Mouse (Mus musculus) left cerebral cortex, postnatal 14 days (tissue): ENCODE results near the gene Chst4. TPM values are rescaled to one million over a fixed set of nuclear protein-coding genes. Genes with fewer than 3 reads are reported as not detected.
"Not testable (repeated sequence)": the region's sequence is repeated elsewhere in the genome, so short reads cannot be mapped to it uniquely, and the experiment has no call there.

Experiments
- DNase-seq, 2 experiments: peaks; one replicate each; pipeline ENCODE4 v3.0.0; 2021 to 2022; ENCODE audit warnings: low spot score in 2 of 2, mixed read lengths in 1 of 2
- intact Hi-C: fragments of 180-260 bp; cut with DNase I; formaldehyde crosslinking; loops from one replicate; pipeline ENCODE4 v1.15.1; 2025
- long read RNA-seq, 2 experiments: library from polyadenylated mRNA; stranded (forward); transcript quantifications; one replicate each; pipeline ENCODE4 v2.0.0; 2021
- total RNA-seq, 2 experiments: library from RNA; stranded (reverse); gene quantifications; 2 replicates each; pipeline ENCODE4 v1.2.3; 2021

The Chst4 gene
- total RNA-seq: not detected
- long read RNA-seq, experiment 1, partial matches to known transcripts: 0 of 2 reads
- long read RNA-seq, experiment 1, other reads (novel, unspliced or antisense): 0 of 2 reads
- long read RNA-seq, experiment 2: 0 reads

GRCm38 (mm10) chr8:110039659-110040058 is at the start of gene Chst4:
Chst4 (minus strand) TSS chr8:110039740.
- no peak for DNase-seq
- intact Hi-C loops: no loop called here

DNA sequence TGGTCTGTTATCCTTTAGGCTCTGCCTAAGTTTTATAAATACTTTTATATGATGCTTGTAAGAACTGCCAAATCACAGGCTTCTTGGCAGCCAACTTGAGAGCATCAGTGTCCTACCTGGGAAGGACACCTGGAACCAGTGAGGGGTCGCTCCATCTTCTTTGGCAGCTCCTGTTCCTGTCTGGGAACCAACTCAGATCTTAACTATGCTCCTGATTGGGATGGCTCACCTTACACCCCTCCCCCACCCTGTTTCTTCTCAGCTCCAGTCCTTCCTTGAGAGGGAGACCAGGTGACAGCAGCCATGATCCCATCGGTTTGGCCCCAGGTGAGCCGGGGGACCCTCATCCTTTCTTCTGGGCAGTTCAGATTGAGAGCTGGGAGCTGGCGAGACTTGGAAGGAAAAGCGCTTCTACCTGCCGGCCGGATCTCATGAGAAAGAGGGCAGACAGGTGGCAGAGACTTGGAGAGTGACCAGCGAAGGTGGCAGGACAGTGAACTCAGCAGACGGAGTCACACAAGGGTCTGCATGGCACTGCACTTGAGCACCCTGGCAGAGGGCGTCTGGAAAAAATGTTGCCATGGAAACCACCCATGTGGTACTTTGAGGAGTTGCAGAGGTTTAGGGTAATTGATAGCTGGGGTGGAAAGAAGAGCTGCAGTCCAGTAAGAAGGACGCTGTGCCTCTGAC is 43.0 kb upstream of the Chst4 start:
- DNase-seq: no peak
- intact Hi-C loops: no loop called here

- peak; percentile 54 to 73 for DNase-seq
- intact Hi-C loops: no loop called here
Measured at GRCm38 (mm10) chr8:110079282-110080221, 40.0 kb upstream of the Chst4 start, which contains the start of gene Zfp612. Zfp612 (plus strand) TSS chr8:110079746.

GRCm38 (mm10) chr8:110074496-110074895 is 35.0 kb upstream of the Chst4 start:
- DNase-seq: no peak
- intact Hi-C loops: loop anchor here (5.0 kb wide), 1 partner anchor 62 kb away; no protein-coding TSS in a partner anchor

GRCm38 (mm10) chr8:110071600-110071999 is 32.1 kb upstream of the Chst4 start:
- peak; percentile 41 to 75 for DNase-seq
- intact Hi-C loops: loop anchor here (1.0 to 5.0 kb wide), 2 partner anchors 59 to 101 kb away; no protein-coding TSS in a partner anchor

- intact Hi-C loops: loop anchor here (5.0 kb wide), 1 partner anchor 57 kb away; no protein-coding TSS in a partner anchor
- DNase-seq: no peak
Measured at GRCm38 (mm10) chr8:110069706-110070105, 30.2 kb upstream of the Chst4 start.

GRCm38 (mm10) chr8:110065676-110066075 is 26.1 kb upstream of the Chst4 start:
- DNase-seq: no peak
- intact Hi-C loops: no loop called here

- intact Hi-C loops: no loop called here
- no peak for DNase-seq
Measured at GRCm38 (mm10) chr8:110064606-110065365, 25.2 kb upstream of the Chst4 start.

DNA sequence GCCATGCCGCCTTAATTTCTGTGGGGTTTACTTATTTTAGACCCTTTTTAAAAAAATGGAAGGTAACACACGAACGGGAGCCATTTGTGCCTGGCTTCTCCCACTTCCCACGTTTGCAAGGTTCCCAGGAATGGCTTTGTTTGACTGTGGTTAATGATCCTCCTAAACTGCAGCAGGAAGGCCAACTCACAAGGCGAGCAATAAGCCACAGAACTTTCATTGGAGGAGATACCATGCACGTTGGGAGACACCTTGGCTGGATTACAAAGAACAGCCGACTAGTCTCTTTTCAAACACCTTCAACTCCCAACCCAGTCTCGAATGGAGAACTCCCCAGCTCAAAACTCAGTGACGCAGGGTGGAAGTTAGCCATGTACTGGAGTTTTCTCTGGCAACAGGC is 24.6 kb upstream of the Chst4 start:
- DNase-seq: no peak
- intact Hi-C loops: no loop called here

DNA sequence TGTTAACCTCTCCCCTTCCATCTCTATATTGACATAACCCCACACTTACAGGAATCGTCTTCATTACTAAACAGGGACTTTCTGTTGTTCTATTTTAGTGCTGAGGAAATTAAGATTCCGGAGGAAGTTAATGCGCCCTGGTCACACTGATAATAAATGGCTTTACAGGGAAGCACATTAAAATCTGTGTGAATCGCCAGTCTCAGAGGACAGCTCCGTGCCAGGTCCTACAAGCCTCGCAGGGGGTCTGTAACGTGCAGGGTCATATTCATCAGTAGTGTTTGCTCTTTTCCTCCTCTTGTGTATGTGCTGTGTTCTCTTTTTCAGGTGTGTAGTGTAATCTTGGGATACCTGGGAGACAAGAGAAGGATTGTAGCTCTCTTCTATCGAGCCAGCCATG is 18.7 kb upstream of the Chst4 start:
- DNase-seq: no peak
- intact Hi-C loops: no loop called here

GRCm38 (mm10) chr8:110051208-110051607 is 11.7 kb upstream of the Chst4 start:
- intact Hi-C loops: no loop called here
- no peak for DNase-seq

DNA sequence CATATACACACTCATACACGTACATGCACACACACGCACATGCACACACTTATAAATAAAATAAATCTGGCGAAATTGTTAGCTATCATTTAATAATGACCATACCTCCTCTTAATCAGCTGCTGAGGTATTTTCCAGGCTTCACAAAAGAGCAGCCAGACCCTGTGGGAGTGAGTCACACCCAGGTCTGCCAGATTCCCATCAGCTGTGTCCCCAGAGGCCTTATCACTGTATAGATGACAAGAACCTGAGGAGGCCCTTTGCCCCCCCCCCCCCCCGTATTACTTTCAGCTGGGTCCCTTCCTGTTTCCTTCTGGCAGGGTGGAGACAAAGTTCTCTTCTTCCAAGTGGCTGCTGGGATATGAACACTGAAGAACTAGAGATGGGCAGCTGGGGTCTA is 969 bp upstream of the Chst4 start:
- DNase-seq: no peak
- intact Hi-C loops: no loop called here

- DNase-seq: no peak
- intact Hi-C loops: no loop called here
Measured at GRCm38 (mm10) chr8:110039216-110039615, 324 bp downstream of the Chst4 start.

GRCm38 (mm10) chr8:110036156-110036555 is 3.4 kb downstream of the Chst4 start:
- DNase-seq: no peak
- intact Hi-C loops: no loop called here

GRCm38 (mm10) chr8:110034331-110034730 is 5.2 kb downstream of the Chst4 start:
- no peak for DNase-seq
- intact Hi-C loops: no loop called here

DNA sequence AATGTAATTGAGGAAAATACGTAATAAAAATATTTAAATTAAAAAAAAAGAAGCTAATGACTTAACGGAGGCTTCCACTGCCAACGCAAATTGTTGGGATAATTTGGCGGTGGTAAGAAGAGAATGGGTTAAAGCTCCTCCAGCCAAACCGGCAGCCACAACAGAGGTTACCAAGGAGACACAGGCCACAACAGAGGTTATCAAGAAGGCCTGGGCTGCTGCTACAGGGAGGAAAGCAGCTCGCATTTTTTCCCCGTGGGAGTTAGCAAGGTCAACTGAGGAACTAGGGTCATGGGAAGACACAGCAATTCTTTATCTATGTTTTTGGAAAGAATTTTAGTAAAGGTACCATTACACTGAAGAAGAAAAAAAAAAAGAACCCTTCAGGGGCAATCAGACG is 5.8 kb downstream of the Chst4 start:
- intact Hi-C loops, DNase-seq: not testable (repeated sequence)

DNA sequence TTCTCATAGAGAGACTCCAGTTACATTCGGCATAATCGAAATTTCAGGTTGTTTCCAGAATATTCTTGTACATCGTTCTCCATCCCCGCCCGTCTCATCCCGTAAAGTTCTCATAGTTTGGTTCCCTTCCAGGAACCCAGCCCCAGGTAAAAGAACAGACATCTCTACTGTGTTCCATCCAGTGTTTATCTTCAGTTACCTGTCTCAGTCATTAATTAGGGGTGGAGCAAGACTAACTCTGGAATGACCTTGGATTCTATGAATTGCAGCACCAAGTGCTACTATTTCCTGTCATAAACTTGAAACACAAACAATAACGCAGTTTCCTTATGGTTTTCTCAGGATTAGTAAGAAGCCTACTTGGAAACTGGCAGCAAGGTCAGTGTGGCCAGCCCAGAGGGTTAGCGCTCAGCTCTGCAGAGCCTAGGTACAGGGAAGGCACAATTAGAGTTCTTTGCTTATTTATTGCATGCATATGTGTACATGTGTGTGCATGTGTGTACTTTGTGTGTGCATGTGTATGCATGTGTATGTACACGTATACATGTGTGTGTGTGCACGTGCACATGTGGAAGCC is 16.7 kb downstream of the Chst4 start:
- DNase-seq: no peak
- intact Hi-C loops: no loop called here

DNA sequence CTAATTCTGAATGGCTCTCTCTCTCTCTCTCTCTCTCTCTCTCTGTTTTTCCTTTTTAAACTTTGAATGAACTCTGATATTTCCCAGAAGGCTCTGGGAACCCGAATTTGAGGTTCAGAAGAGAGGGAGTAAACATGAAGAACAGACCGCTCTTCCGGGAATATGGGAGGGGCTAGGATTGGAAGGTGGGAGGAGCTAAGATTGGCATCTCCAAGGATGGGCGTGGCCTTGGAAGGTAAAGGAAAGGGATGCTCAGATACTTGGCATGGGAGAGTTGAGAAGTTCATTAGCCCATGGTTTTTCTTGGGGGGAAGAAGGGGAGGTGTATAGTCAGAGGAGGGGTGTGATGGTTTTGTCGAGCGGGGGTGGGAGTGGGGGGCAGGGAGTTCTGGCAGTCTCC is 17.5 kb downstream of the Chst4 start:
- intact Hi-C loops: no loop called here
- no peak for DNase-seq

GRCm38 (mm10) chr8:110010868-110011267 is 28.7 kb downstream of the Chst4 start:
- peak in 1 of 2 experiments; percentile 22 for DNase-seq
- intact Hi-C loops: loop anchor here (5.0 kb wide), 1 partner anchor 61 kb away; no protein-coding TSS in a partner anchor
